Mouse (Mus musculus) adrenal gland, adult (tissue): Measurements from ENCODE around the gene Rnf222.

Source experiments
- DNase-seq, 2 experiments: peaks; one replicate each; pipeline ENCODE4 v3.0.0; 2022 to 2023; ENCODE audit warnings: low spot score in 1 of 2; ENCODE audit not compliant: inconsistent age in 2 of 2

Rnf222 gene

DNA sequence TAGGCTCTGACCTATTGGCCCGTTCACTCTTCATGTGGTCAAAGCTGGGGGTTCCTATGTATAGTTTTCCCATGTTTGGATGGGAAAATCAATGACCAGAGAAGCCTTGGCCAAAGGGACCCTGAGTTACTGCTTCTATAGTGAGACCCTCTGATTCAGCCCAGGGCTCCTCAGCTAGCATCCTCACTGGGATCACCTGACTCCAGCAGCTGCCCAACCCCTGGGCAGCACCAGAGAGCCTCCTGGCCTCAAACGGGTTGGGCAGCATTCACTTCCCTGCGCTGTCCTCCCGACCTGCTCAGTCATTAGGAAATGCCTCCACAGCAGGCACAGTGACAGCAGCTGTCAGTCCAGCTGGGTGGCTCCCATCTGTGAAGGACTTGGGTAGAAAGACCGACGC, at the start of gene Rnf222:
TSS of gene Rnf222 (plus strand) at position 301 of the 400 bp plus-strand sequence.
- DNase-seq, result no peak

- no peak for DNase-seq
Measured at GRCm38 (mm10) chr11:68839606-68840005, 48.7 kb upstream of the Rnf222 start.

- DNase-seq, result peak in 1 of 2 experiments; percentile 59
Measured at GRCm38 (mm10) chr11:68850862-68851261, 37.5 kb upstream of the Rnf222 start.

DNA sequence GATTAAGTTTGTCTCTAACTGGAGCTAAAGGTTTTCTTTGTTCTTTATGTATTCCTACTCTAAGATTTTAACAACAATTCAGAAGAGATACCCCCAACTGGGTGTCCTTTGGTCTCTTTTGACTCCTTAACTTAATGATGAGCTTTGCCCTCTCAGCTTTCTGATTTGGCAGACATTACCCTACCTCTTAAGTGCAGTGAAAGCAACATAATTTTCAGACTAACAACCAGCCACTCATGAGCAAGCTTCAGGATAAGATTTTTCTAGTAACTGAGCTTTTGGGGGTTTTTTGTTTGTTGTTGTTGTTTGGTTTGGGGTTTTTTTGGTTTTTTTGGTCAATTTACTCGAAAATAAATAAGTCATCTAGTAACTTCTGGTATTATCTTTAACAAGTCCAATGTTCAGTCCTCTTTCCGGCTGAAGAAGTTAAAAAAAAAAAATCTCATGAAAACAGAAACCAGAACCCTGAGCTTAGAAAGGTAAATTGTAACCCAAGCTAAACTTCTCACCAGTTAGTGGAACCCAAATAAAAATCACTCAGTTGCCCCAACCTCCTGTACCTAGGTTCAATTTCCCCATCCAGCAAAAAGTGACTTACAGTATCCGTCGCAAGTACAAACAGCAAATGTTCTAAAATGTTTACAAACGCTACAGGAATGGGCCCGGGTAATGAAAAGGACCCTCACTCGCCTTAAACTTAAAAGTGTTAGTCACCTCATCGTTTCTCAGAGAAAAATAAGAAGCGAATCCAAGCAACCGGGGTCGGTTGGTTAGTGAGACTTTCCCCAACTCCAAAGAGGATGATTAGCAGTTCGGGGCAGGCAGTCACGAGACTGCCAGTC, 36.5 kb upstream of the Rnf222 start:
- DNase-seq, result no peak

DNA sequence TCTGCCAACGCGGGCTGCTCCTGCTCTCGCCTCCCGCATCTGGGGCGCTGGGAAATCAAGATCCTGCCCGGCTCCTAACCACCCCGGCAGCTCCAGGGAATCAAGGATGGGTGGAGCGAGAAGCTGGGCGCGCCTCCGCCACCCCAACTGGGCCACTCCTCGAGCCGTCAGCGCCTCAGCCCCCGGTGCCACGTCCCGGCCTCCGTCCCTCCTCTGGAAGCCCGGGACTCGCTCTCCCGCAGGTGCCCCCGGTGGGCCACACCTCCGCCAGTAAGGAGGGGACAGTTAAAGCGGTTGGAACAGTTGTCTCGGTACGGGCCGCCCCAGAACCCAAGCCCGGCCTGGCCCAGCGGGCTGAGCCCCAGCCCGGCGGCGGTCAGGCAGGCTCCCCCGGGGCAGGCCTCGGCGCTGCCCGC, 35.9 kb upstream of the Rnf222 start:
- peak; percentile 88 to 95 for DNase-seq

GRCm38 (mm10) chr11:68852932-68853409, 35.4 kb upstream of the Rnf222 start:
- peak; percentile 100 for DNase-seq

DNA sequence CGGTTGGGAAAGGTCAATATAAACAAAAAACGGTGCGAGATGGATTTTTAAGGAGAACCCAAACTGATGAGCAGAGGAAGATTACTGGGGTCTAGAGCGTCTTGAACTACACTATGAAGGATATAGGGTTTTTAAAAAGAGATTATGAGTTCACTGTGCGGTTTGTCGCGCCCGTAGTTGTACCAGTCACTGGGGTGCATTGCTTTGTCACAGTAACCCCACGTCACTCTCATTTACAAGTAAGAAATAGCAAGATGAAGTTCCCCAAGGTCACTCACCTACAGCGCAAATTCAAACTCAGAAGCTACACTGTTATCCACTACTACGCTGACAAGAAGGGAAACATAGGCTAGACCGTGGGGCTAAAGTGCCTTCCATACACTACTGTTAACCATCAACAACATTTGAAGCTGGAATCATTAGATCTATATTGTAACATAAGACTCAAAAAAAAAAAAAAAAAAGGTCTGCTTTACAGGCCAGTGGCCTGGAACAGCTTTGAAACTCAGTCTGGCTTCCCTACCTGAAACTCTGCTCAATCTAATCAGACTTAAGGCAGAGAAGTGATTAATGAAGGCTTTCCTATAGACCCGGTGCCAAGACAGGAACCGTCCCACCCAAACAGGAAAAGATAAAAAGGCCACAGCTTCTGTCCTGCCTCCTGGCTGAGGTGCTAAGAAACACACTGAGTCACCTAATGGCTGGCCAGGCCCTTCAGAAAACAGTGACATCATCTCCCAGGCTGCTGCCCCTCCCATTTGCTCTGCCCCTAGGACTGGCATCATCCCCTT, 34.5 kb upstream of the Rnf222 start:
- DNase-seq, result peak; percentile 84 to 89

GRCm38 (mm10) chr11:68854621-68855020, 33.7 kb upstream of the Rnf222 start:
- no peak for DNase-seq

DNA sequence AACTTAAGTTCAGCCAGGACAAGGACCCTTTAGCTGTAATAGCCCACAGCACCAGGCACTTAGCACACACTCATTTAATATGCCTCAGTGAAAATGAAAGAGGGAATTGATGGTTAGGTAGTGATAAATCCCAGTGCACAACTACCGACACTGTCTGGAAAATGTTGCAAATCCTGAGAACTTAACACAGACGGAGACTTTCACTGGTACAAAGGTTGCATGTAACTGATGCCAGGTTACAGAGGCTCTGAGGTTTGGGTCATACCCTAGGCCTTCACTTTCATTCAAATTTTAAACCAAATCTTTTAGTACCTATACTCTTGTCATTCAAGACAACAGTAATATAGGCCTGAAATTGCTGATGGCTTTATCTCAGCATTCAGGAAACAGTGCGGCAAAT, 31.0 kb upstream of the Rnf222 start:
- DNase-seq, result no peak

GRCm38 (mm10) chr11:68859943-68860593, 28.3 kb upstream of the Rnf222 start:
- no peak for DNase-seq

GRCm38 (mm10) chr11:68862260-68862659, 26.1 kb upstream of the Rnf222 start:
- DNase-seq, result no peak

GRCm38 (mm10) chr11:68863631-68864091, 24.7 kb upstream of the Rnf222 start:
- peak; percentile 38 to 65 for DNase-seq

DNA sequence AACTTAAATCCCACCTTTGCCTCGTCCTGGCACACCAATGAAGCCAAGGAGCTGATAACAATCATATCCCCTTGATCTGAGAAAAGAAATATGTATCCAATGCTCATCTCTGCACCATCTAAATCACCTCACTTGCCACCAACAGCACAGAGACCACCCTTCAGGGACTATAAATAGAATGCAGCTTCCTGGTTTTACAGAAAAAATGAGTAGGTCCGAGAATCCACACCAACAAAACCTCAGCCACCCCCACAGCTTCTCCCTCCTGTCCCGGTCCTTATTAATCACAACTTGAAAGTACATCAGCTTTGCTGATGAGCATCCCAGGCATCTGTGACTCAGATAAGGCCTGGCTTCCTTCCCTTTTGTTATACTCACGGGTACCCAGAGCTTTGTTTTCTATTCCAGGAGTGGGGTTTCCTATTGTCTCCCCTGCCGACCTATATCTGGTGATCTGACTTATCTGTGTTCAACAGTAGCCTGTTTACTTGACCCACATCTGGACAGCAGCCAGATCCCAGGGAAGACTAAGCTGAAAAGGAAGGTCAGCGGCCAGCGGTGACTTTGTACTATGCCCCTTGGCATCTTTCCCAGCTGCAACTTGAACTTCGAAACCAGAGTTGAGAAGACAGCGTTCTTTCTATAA, 23.7 kb upstream of the Rnf222 start:
- peak; percentile 97 to 99 for DNase-seq

- peak in 1 of 2 experiments; percentile 54 for DNase-seq
Measured at GRCm38 (mm10) chr11:68871277-68871676, 17.1 kb upstream of the Rnf222 start.

DNA sequence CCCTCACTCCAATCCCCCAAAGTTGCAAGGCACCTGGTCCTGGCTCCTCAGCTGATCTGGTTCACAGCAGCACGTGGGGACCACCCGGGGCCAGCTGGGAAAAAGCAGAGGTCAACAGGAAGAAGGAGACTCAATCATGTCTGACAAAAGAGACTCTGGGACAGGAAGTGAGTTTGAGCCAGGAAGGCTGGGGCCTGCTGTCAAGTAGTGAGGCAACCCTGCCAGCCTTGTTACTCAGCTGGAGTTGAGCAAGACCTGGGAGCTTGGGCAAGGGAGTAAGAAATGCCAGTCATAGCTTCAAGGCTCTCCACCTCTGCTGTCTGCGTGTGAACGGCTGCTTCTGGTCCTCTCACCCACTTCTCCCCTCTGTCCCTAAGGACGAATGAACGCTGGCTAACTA, 16.6 kb upstream of the Rnf222 start, which contains the start of gene Ndel1:
TSS of gene Ndel1 (minus strand) at position 111 of the 400 bp plus-strand sequence.
- DNase-seq, result peak; percentile 85 to 93

GRCm38 (mm10) chr11:68874841-68875240, 13.5 kb upstream of the Rnf222 start:
- peak; percentile 70 to 86 for DNase-seq

DNA sequence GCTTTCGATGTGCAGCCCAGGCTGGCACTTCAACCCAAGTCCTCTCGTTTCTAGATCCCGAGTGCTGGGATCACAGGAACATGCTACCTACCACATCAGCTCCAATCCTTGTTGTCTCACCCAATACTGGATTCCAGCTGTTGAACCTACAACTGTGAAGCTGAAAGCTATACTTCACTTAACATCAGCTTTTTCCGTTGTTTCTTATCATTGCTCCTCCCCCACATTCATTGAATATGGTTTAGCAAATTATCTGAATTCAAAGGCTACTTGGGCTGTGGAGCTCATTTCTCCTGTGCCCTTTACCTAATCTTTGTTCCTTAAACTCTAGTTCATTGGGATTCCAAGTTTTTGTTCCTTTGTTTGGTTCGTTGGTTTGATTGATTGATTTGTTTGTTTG, 9.5 kb upstream of the Rnf222 start:
- no peak for DNase-seq

DNA sequence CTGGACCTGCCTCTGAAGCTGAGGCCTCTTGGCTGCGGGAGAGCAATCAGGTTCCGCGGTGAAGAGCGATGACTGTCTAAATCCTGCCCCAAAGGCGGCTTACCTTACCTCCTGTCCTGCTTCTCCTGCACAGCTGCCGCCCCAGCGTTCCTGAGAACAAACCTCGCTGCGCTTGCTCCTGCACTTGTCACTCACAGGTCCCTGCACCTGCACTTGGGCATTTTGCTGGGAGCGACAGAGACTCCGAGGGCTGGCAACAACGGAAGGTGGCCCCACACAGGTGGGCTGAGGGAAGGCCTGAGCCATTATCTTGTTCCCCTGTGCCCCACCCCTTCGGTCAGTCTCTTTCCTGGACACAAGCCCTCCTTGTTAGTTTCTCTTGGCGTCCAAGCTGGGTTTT, 6.2 kb upstream of the Rnf222 start:
- no peak for DNase-seq

DNA sequence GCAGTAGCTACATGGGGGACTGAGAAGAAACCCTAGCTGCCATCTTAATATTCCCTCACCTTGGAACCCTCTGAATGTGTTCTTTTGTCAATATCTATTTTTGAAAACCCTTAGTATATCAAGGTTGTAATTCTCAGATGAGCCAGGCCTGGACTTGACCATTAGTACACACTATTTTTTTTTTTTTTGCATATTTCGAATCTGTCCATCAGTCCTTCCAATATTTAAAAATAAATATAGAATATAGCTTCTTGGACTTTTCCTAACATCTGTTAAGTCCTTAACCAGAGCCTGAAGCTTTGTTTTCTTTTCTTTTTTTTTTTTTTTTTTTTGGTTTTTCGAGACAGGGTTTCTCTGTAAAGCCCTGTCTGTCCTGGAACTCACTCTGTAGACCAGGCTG, 4.5 kb upstream of the Rnf222 start:
- no peak for DNase-seq

- no peak for DNase-seq
Measured at GRCm38 (mm10) chr11:68884368-68884767, 4.0 kb upstream of the Rnf222 start.

- no peak for DNase-seq
Measured at GRCm38 (mm10) chr11:68886091-68886490, 2.3 kb upstream of the Rnf222 start.
